Mouse (Mus musculus): Measurements from ENCODE around the gene Lrg1. TPM values are rescaled to one million over a fixed set of nuclear protein-coding genes. Genes with fewer than 3 reads are reported as not detected.

The Lrg1 gene
- total and polyA plus RNA-seq, 3 experiments = not detected

DNA sequence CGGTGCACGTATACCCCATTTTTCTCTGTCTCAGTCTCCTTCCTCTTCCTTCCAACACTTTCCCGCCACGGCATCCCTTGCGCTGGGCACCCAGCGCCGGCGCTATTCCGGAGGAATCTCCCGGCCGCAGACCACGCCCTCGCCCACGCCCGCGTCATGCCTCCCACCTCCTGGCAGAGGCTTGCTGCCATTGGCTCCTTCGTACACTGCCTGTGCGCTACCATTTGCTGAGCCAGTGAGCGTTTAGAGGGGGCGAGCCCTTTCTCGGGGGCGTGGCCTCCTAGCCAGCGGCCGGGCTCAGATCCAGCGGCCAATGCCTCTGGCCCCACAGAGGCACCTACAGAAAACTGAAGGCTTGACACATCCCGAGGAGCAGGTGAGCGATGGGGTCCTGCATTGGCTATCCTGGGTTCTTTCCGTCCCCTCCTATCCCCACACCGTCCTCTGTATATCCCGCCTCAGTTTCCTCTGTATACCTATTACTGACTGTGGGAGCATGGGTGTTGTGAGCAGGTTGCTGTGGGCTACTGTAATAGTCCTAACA is 40.5 kb upstream of the Lrg1 start, which contains the start of gene Tnfaip8l1:
Gene Tnfaip8l1 (plus strand): TSS at position 247 of the 544 bp plus-strand sequence.
- Histone ChIP-seq H3K27me3 (ENCODE audit: control insufficient read depth in 1 of 2, insufficient read depth in 2 of 2, low read length in 2 of 2) (peaks cover under 1 to 1% of the 10 kb centered on the region in 2 experiments; a peak in 2 of 4 replicates), H3K4me3 (ENCODE audit: control insufficient read depth in 1 of 2, insufficient read depth in 1 of 2, low read depth in 2 of 2, low read length in 2 of 2) (peak within 1 kb of the TSS; percentile 59 to 65), H3K79me2 (ENCODE audit: control insufficient read depth, insufficient read depth, low read length, poor library complexity) (no peaks in the 10 kb centered on the region), H3K36me3 (ENCODE audit: control insufficient read depth in 1 of 2, insufficient read depth in 2 of 2, low read length in 2 of 2) (peaks cover 0 to 22% of the 10 kb centered on the region in 2 experiments; a peak in 2 of 4 replicates), H3K4me1 (ENCODE audit: control insufficient read depth in 1 of 2, insufficient read depth in 2 of 2, low read length in 2 of 2) (peaks cover 9 to 28% of the 10 kb centered on the region in 2 experiments), H3K9ac (ENCODE audit: control insufficient read depth, low read depth, low read length, poor library complexity, severe bottlenecking) (peak within 1 kb of the TSS; percentile 59), H3K27ac (ENCODE audit: control insufficient read depth, low read depth, low read length) (no peak within 1 kb of the TSS; the same call in 1 of the 2 replicates), H3K9me3 (replicated peaks; ENCODE audit: insufficient read depth, low read length) (no peaks in the 10 kb centered on the region)
- DNase-seq (ENCODE audit: low read depth, low spot score) = peak; percentile 96
- TF ChIP-seq MAFK (IDR thresholded peaks at IDR 0.05; ENCODE audit: borderline replicate concordance, low read depth, low read length) (no peak), ELF1 (IDR thresholded peaks at IDR 0.05; ENCODE audit: low read depth, low read length) (no peak), ZNF384 (IDR thresholded peaks at IDR 0.05; ENCODE audit: low read depth, low read length) (no peak), ZMIZ1 (IDR thresholded peaks at IDR 0.05; ENCODE audit: low read depth, low read length) (0 out of 2 replicates have a peak, but pooled peaks have one; percentile 23), MXI1 (IDR thresholded peaks at IDR 0.05; ENCODE audit: low read depth, low read length) (peak; percentile 58), USF2 (IDR thresholded peaks at IDR 0.05; ENCODE audit: borderline replicate concordance in 1 of 2, insufficient read depth in 1 of 2, low read depth in 1 of 2, low read length in 2 of 2) (no peak), UBTF (IDR thresholded peaks at IDR 0.05; ENCODE audit: borderline replicate concordance, insufficient read depth, low read depth, low read length) (no peak), CTCF (IDR thresholded peaks at IDR 0.05 in 2 of 3, conservative IDR thresholded peaks at IDR 0.05 in 1 of 3; ENCODE audit: control insufficient read depth in 1 of 3, insufficient read depth in 1 of 3, low read depth in 2 of 3, low read length in 3 of 3, poor library complexity in 1 of 3, severe bottlenecking in 1 of 3) (no peak), ZKSCAN1 (IDR thresholded peaks at IDR 0.05; ENCODE audit: low read depth, low read length) (no peak), TCF12 (IDR thresholded peaks at IDR 0.05; ENCODE audit: low read depth, low read length) (peak; percentile 52; the same call in 1 of the 2 replicates), USF1 (IDR thresholded peaks at IDR 0.05; ENCODE audit: low read depth, low read length) (no peak), POLR2A (IDR thresholded peaks at IDR 0.05; ENCODE audit: control insufficient read depth in 1 of 2, insufficient read depth in 1 of 2, low read depth in 1 of 2, low read length in 2 of 2, poor library complexity in 1 of 2) (peak; percentile 39 to 70; a peak in 2 of 4 replicates), SIN3A (IDR thresholded peaks at IDR 0.05; ENCODE audit: low read length) (peak; percentile 42), BHLHE40 (IDR thresholded peaks at IDR 0.05; ENCODE audit: borderline replicate concordance, low read depth, low read length) (no peak), RAD21 (IDR thresholded peaks at IDR 0.05; ENCODE audit: low read depth, low read length) (no peak), TBP (IDR thresholded peaks at IDR 0.05; ENCODE audit: low read depth, low read length) (no peak), MEF2A (IDR thresholded peaks at IDR 0.05; ENCODE audit: extremely low read depth, insufficient replicate concordance, low read depth, low read length, poor library complexity, severe bottlenecking) (no peak), RCOR1 (IDR thresholded peaks at IDR 0.05; ENCODE audit: low read depth, low read length) (no peak), TAL1 (IDR thresholded peaks at IDR 0.05; ENCODE audit: low read length) (no peak), MYB (IDR thresholded peaks at IDR 0.05; ENCODE audit: low read depth, low read length) (no peak), EP300 (IDR thresholded peaks at IDR 0.05; ENCODE audit: low read depth in 1 of 2, low read length in 2 of 2) (no peak), E2F4 (IDR thresholded peaks at IDR 0.05; ENCODE audit: borderline replicate concordance, low read depth, low read length) (peak; percentile 93), MAZ (IDR thresholded peaks at IDR 0.05; ENCODE audit: low read depth, low read length) (0 out of 2 replicates have a peak, but pooled peaks have one; percentile 35), ZC3H11A (IDR thresholded peaks at IDR 0.05; ENCODE audit: low read depth, low read length) (no peak), SMC3 (IDR thresholded peaks at IDR 0.05; ENCODE audit: low read depth, low read length) (no peak), CHD2 (IDR thresholded peaks at IDR 0.05; ENCODE audit: low read length) (no peak), MYC (IDR thresholded peaks at IDR 0.05; ENCODE audit: low read depth, low read length) (no peak), JUND (IDR thresholded peaks at IDR 0.05; ENCODE audit: low read depth, low read length) (no peak), MAX (IDR thresholded peaks at IDR 0.05; ENCODE audit: low read length) (peak; percentile 53; the same call in 1 of the 2 replicates), HCFC1 (IDR thresholded peaks at IDR 0.05; ENCODE audit: low read depth, low read length) (peak; percentile 64; the same call in 1 of the 2 replicates), GATA1 (IDR thresholded peaks at IDR 0.05; ENCODE audit: low read depth, low read length) (no peak), KAT2A (conservative IDR thresholded peaks at IDR 0.05; ENCODE audit: low read depth, low read length) (no peak), CHD1 (IDR thresholded peaks at IDR 0.05; ENCODE audit: low read depth, low read length) (no peak), ETS1 (IDR thresholded peaks at IDR 0.05; ENCODE audit: low read depth, low read length) (no peak), GABPA (IDR thresholded peaks at IDR 0.05; ENCODE audit: low read depth, low read length) (no peak), POLR2AphosphoS2 (IDR thresholded peaks at IDR 0.05; ENCODE audit: low read length) (no peak), POLR2AphosphoS5 (IDR thresholded peaks at IDR 0.05; ENCODE audit: borderline replicate concordance, low read depth, low read length) (no peak)
